Mouse (Mus musculus) c-Kit-positive CD71-negative TER-119-negative erythroid progenitor cells, embryonic 14.5 days (primary cell): ENCODE results near the gene Sult2a6.

Experiments used
- DNase-seq: peaks from one replicate; pipeline ENCODE4 v3.0.0-alpha.2; 2013; ENCODE audit warnings: low read depth

The Sult2a6 gene

DNA sequence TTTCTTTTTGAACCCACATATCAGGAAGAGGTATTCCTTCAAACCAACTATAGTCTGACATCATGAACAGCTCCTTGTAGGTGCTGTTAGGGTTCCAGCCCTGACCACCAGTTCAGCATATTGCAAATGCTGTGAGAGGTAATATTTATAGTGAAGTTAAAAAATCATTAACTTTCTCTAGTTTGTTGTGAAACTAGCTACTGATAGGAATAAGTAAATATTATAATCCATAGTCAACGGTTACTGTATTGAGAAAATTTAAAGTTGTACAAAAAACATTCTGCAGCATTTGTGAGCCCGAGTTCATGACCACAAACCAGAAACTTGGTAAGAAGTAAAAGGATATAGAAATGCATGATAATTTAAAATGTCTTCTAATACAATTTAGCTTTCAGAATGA, at the start of gene Sult2a6:
Sult2a6 (minus strand) TSS at position 101 of the 400 bp plus-strand sequence.
- no peak for DNase-seq

DNA sequence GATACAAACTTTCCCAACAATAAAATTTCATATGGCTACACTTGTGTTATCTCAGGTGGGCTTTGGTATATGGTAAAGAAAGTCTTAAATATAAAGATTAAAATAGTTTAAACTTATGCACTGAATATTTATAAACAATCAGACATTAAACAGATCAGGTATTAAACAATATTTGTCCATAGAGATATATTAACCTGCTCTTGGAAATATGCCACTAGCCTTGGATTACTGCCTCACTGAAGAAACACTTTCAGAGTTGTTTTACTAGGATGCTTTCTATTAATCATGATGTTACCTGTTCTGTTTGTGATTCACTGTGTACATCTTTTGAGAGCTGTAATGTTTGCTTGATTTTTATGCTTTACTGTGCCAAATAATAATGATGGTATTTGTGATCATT, 39.4 kb downstream of the Sult2a6 start:
- no peak for DNase-seq

DNA sequence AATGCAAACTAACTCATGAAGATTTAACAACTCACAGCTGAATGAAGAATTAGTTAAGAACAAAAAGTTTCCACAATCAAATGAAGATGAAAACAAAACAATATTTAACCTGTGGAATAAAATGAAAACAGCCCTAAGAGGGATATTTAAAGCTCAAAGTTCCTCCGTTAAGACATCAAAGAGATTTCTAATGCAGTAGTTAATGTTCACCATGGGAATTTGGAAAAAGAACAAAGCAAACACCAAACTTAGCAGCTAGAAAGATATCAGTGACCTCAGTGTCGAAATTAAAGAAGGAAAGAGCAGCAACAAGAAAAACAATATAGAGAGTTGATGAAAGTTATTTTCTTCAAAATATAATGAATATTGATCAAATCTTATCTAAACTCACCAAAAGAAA, 51.3 kb downstream of the Sult2a6 start:
- no peak for DNase-seq

DNA sequence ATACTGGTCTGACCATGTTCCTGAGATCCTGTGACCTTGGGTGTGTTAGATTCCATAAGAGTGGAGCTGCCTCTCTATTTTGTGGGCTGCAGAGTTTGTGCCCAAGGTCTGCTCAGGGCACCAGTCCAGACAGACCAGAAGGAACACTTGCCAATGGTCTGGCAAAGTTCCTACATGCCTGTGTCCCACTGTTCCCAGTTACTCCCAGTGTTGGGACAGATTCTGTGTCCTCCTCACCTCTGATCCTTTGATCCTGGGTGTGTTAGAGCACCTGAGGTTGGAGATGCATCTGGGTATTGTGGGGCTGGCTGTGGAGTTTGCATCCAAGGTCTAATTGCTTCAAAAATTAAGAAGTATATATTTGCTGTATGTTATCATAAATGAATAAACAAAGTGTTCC, 52.2 kb downstream of the Sult2a6 start:
- no peak for DNase-seq
